Mouse (Mus musculus): ENCODE data around the gene Usf1. TPM values are rescaled to one million over a fixed set of nuclear protein-coding genes. Genes with fewer than 3 reads are reported as not detected.
A peak's percentile ranks its signal among the peaks of the same experiment; 100 is the strongest.

Usf1 gene
- polyA plus RNA-seq, 1 experiment from 2014 or later = 71.1 TPM

DNA sequence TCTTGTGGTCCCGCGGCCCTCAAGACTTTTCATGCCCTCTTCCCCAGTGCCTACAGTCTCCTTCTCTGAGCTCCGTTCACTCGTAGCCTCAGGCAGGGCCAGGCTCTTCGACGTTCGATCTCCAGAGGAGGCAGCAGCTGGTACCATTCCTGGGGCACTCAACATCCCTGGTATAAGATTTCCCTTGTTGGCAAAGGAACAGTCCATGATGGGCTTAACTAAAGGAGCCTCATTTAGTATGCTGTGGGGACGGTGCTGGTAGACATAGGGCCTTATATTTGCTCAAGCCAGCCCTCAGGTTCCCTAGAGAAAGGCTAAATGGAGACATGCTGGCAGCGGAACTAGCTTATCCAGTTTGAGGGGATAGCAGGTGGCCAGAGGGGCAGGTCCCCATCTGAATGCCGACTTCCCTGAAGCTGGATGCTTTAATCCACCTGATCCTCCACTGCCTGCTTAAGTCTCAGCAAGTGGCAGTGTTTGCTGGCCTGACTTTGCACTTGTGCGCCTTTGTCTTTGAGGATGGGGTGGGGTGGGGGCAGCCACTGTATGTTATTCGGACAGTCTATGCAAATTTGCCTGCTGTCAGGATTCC, 8.3 kb downstream of the Usf1 start:
- Histone ChIP-seq H3K4me2 (no peak overlapping the region), H3K9ac (no peak overlapping the region), H3K9me3 (no peaks in the 10 kb centered on the region), H3K4me3 (no peak overlapping the region), H3K27ac (no peak overlapping the region), H3K27me3 (no peaks in the 10 kb centered on the region), H3K4me1 (0 out of 2 replicates have a peak, but pooled peaks cover 2% of the 10 kb centered on the region), H3K36me3 (peaks cover 51% of the 10 kb centered on the region)
- no peak for ATAC-seq (ENCODE audit: insufficient number of reproducible peaks, low FRiP score, low TSS enrichment, low read depth)
- 62% methylated on average over 12 of the region's 12 CpGs for WGBS

- Histone ChIP-seq H3K4me1 (0 out of 2 replicates have a peak, but pooled peaks cover 2% of the 10 kb centered on the region), H3K4me3 (no peak overlapping the region), H3K9ac (no peak overlapping the region), H3K27me3 (no peaks in the 10 kb centered on the region), H3K36me3 (peaks cover 51% of the 10 kb centered on the region), H3K9me3 (no peaks in the 10 kb centered on the region), H3K4me2 (no peak overlapping the region), H3K27ac (no peak overlapping the region)
- WGBS = 91% methylated on average over 5 of the region's 5 CpGs
- no peak for ATAC-seq (ENCODE audit: insufficient number of reproducible peaks, low FRiP score, low TSS enrichment, low read depth)
These were observed 8.8 kb downstream of the Usf1 start for GRCm38 (mm10) chr1:171419905-171420304.

GRCm38 (mm10) chr1:171422504-171423095, 11.5 kb downstream of the Usf1 start:
- WGBS = 89% methylated on average over 8 of the region's 8 CpGs
- Histone ChIP-seq H3K4me3 (no peak overlapping the region), H3K4me1 (0 out of 2 replicates have a peak, but pooled peaks cover 2% of the 10 kb centered on the region), H3K27me3 (no peaks in the 10 kb centered on the region), H3K9ac (no peak overlapping the region), H3K4me2 (no peak overlapping the region), H3K9me3 (no peaks in the 10 kb centered on the region), H3K27ac (no peak overlapping the region), H3K36me3 (peaks cover 27% of the 10 kb centered on the region)
- no peak for ATAC-seq (ENCODE audit: insufficient number of reproducible peaks, low FRiP score, low TSS enrichment, low read depth)

DNA sequence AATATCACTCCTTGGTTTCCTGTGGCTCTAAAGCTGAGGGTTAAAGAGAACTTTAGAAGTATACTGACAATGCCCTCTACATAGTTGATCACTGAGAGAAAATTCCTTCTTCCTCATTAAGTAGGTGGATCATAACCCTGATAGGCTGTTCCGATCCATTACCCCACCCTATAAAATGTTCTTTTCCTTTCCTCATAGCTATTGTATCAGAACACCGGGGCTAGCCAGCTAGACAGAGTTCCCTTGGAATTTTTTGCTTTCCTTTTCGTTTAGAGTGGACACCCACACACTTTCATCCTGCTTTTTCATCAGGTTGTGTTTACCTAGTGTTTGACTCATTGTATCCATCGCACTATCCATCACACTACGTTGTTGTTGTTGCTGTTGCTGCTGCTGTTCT, 13.5 kb downstream of the Usf1 start:
- Histone ChIP-seq H3K4me3 (no peak overlapping the region), H3K27me3 (no peaks in the 10 kb centered on the region), H3K9ac (no peak overlapping the region), H3K4me2 (no peak overlapping the region), H3K36me3 (peaks cover 7% of the 10 kb centered on the region; the same call in 1 of the 2 replicates), H3K4me1 (no peaks in the 10 kb centered on the region), H3K9me3 (0 out of 2 replicates have a peak, but pooled peaks cover 2% of the 10 kb centered on the region), H3K27ac (no peak overlapping the region)
- WGBS = 62% methylated on average over 5 of the region's 5 CpGs
- no peak for ATAC-seq (ENCODE audit: insufficient number of reproducible peaks, low FRiP score, low TSS enrichment, low read depth)

- Histone ChIP-seq H3K9ac (no peak overlapping the region), H3K27me3 (no peaks in the 10 kb centered on the region), H3K4me1 (no peaks in the 10 kb centered on the region), H3K27ac (no peak overlapping the region), H3K9me3 (0 out of 2 replicates have a peak, but pooled peaks cover 2% of the 10 kb centered on the region), H3K4me3 (no peak overlapping the region), H3K4me2 (no peak overlapping the region), H3K36me3 (peaks cover 7% of the 10 kb centered on the region; the same call in 1 of the 2 replicates)
- ATAC-seq (ENCODE audit: insufficient number of reproducible peaks, low FRiP score, low TSS enrichment, low read depth) = no peak
- 68% methylated on average over 4 of the region's 4 CpGs for WGBS
These were observed 14.0 kb downstream of the Usf1 start for GRCm38 (mm10) chr1:171425126-171425525.

DNA sequence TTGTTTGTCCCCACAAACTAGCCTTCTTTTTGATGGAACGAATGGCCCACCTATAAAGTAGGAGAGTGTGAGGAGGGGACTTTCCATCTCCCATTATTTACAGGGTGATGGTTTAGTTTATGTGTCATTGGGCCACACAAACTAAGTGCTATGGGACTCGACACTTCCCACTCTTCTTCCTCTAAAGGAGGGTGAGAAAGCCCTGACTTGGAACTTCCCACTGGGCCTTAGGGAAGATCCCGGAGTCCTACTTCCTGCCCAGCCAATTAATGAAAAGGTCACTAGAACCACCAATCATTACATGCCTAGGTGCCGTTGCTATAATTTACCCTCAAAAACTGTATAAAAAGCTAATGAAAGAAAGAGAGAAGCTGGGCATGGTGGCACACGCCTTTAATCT, 21.0 kb downstream of the Usf1 start:
- H3K9ac ChIP-seq = no peak overlapping the region
- 68% methylated on average over 5 of the region's 5 CpGs for WGBS

DNA sequence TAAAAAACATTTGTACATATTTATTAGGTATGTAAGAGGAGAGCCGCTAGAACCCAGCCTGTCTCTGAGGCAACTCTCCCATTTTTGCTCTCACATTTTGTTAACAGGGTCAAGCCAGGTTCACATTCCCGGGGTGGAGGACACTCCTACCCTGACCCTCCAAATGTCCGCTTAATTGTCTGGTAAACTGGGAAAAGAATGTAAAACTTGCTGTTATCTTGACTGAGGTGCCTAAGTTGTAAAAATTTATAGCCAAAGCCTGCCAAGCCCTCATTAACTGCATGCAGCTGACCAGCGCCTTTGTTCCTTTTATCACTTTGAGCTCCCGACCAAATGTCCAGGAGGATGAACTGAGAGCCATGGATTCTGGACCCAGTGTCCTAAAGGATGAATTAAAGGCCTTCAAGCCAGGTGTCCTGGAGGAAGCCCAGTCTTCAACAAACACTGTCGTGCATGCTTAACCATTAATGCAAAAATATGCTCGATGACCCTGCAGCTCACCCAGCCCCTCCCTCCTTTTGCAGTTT, 24.2 kb downstream of the Usf1 start:
- Histone ChIP-seq H3K27ac (no peak overlapping the region), H3K4me2 (no peak overlapping the region), H3K4me1 (peaks cover 13% of the 10 kb centered on the region), H3K9me3 (no peaks in the 10 kb centered on the region), H3K36me3 (no peaks in the 10 kb centered on the region), H3K27me3 (peaks cover 19% of the 10 kb centered on the region; the same call in 1 of the 2 replicates), H3K4me3 (no peak overlapping the region), H3K9ac (no peak overlapping the region)
- ATAC-seq (ENCODE audit: insufficient number of reproducible peaks, low FRiP score, low TSS enrichment, low read depth) = no peak
- 17% methylated on average over 7 of the region's 7 CpGs for WGBS

More for the DNA sequence above, 21.0 kb downstream of the Usf1 start:
- H3K36me3 ChIP-seq = no peaks in the 10 kb centered on the region
- 0 out of 2 replicates have a peak, but pooled peaks cover 2% of the 10 kb centered on the region for H3K9me3 ChIP-seq
- H3K4me1 ChIP-seq = no peaks in the 10 kb centered on the region
- no peak overlapping the region for H3K4me2 ChIP-seq
- H3K27me3 ChIP-seq = peaks cover 10% of the 10 kb centered on the region; the same call in 1 of the 2 replicates
- no peak overlapping the region for H3K27ac ChIP-seq
- no peak for ATAC-seq (ENCODE audit: insufficient number of reproducible peaks, low FRiP score, low TSS enrichment, low read depth)
- H3K4me3 ChIP-seq = no peak overlapping the region

DNA sequence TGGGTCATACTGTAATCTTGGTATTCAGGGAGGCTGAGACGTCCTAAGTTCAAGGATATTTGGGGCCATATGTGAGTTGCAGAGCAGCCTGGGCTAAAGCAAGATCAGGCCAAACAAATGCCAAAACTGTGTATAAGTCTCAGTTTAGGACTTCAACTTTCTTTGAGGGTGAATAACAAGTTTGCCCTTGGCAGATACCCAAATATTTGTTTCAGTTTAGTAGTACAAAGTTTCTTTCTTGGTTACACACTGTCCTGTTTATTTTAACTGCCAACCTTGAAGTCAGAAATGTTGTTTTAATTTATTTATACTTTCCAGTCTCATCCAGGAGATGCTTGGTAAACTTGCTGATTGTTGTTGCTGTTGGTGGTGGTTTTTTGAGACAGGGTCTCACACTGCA, 24.9 kb downstream of the Usf1 start:
- Histone ChIP-seq H3K27ac (no peak overlapping the region), H3K36me3 (no peaks in the 10 kb centered on the region), H3K4me3 (no peak overlapping the region), H3K4me1 (peaks cover 18% of the 10 kb centered on the region), H3K27me3 (peaks cover 19% of the 10 kb centered on the region; the same call in 1 of the 2 replicates), H3K4me2 (no peak overlapping the region), H3K9ac (no peak overlapping the region), H3K9me3 (no peaks in the 10 kb centered on the region)
- ATAC-seq (ENCODE audit: insufficient number of reproducible peaks, low FRiP score, low TSS enrichment, low read depth) = no peak
- WGBS = 29% methylated on average over 1 of the region's 1 CpGs

- Histone ChIP-seq H3K27me3 (peaks cover 19% of the 10 kb centered on the region; the same call in 1 of the 2 replicates), H3K4me1 (peaks cover 20% of the 10 kb centered on the region), H3K9me3 (no peaks in the 10 kb centered on the region), H3K27ac (peak within 1 kb of the TSS; percentile 39; the same call in 1 of the 2 replicates), H3K4me2 (peak within 1 kb of the TSS; percentile 73), H3K36me3 (no peaks in the 10 kb centered on the region), H3K4me3 (peak within 1 kb of the TSS; percentile 51), H3K9ac (peak within 1 kb of the TSS; percentile 24; the same call in 1 of the 2 replicates)
- under 1% methylated on average over 46 of the region's 46 CpGs for WGBS
- ATAC-seq (ENCODE audit: insufficient number of reproducible peaks, low FRiP score, low TSS enrichment, low read depth) = 0 out of 2 replicates have a peak, but pooled peaks have one; percentile 15
These were observed 26.3 kb downstream of the Usf1 start, which contains the start of gene F11r for GRCm38 (mm10) chr1:171437264-171438013. Gene F11r (plus strand): TSS chr1:171437535.

GRCm38 (mm10) chr1:171438014-171438670, 27.0 kb downstream of the Usf1 start:
- Histone ChIP-seq H3K4me1 (peaks cover 20% of the 10 kb centered on the region), H3K4me2 (peak overlapping the region; percentile 73), H3K27me3 (peaks cover 19% of the 10 kb centered on the region; the same call in 1 of the 2 replicates), H3K27ac (peak overlapping the region; percentile 39; the same call in 1 of the 2 replicates), H3K36me3 (no peaks in the 10 kb centered on the region), H3K9me3 (no peaks in the 10 kb centered on the region), H3K4me3 (peak overlapping the region; percentile 51), H3K9ac (peak overlapping the region; percentile 24; the same call in 1 of the 2 replicates)
- 4% methylated on average over 18 of the region's 18 CpGs for WGBS
- no peak for ATAC-seq (ENCODE audit: insufficient number of reproducible peaks, low FRiP score, low TSS enrichment, low read depth)

- Histone ChIP-seq H3K27me3 (peaks cover 19% of the 10 kb centered on the region; the same call in 1 of the 2 replicates), H3K9me3 (no peaks in the 10 kb centered on the region), H3K4me1 (peaks cover 20% of the 10 kb centered on the region), H3K4me3 (peak overlapping the region; percentile 51), H3K4me2 (peak overlapping the region; percentile 73; the same call in 1 of the 2 replicates), H3K27ac (no peak overlapping the region), H3K36me3 (no peaks in the 10 kb centered on the region), H3K9ac (no peak overlapping the region)
- WGBS = 20% methylated on average over 8 of the region's 8 CpGs
- ATAC-seq (ENCODE audit: insufficient number of reproducible peaks, low FRiP score, low TSS enrichment, low read depth) = no peak
These were observed 28.0 kb downstream of the Usf1 start for GRCm38 (mm10) chr1:171439072-171439471.
